Mouse (Mus musculus): ENCODE data around the gene Lrrc15.

- TF ChIP-seq EP300 (IDR thresholded peaks at IDR 0.05; ENCODE audit: low read depth), result no peak
- no peak for TF ChIP-seq CTCF (IDR thresholded peaks at IDR 0.05; ENCODE audit: low read depth)
Measured at GRCm38 (mm10) chr16:30306102-30306501, 23.0 kb upstream of the Lrrc15 start.

Data from liver, postnatal 0 days (tissue).